Mouse (Mus musculus): ENCODE results near the gene Tm9sf3.

The Tm9sf3 gene

GRCm38 (mm10) chr19:41262712-41263629, 826 bp downstream of the Tm9sf3 start:
- DNase-seq (ENCODE audit: low spot score in 2 of 2): peak; percentile 73 to 74

GRCm38 (mm10) chr19:41260736-41261135, 3.1 kb downstream of the Tm9sf3 start:
- no peak for DNase-seq (ENCODE audit: low spot score in 2 of 2)

- DNase-seq (ENCODE audit: low spot score in 2 of 2): no peak
Observed at GRCm38 (mm10) chr19:41259256-41259655, 4.5 kb downstream of the Tm9sf3 start.

GRCm38 (mm10) chr19:41258707-41259106, 5.1 kb downstream of the Tm9sf3 start:
- peak; percentile 42 to 77 for DNase-seq (ENCODE audit: low spot score in 2 of 2)

- DNase-seq (ENCODE audit: low spot score in 2 of 2): no peak
Observed at GRCm38 (mm10) chr19:41254584-41254983, 9.2 kb downstream of the Tm9sf3 start.

GRCm38 (mm10) chr19:41248968-41249367, 14.8 kb downstream of the Tm9sf3 start:
- DNase-seq (ENCODE audit: low spot score in 2 of 2): no peak

GRCm38 (mm10) chr19:41248271-41248670, 15.5 kb downstream of the Tm9sf3 start:
- DNase-seq (ENCODE audit: low spot score in 2 of 2): no peak

- DNase-seq (ENCODE audit: low spot score in 2 of 2): no peak
Observed at GRCm38 (mm10) chr19:41246271-41246670, 17.5 kb downstream of the Tm9sf3 start.

- DNase-seq (ENCODE audit: low spot score in 2 of 2): peak; percentile 47 to 75
Observed at GRCm38 (mm10) chr19:41244581-41244980, 19.2 kb downstream of the Tm9sf3 start.

GRCm38 (mm10) chr19:41241997-41242396, 21.8 kb downstream of the Tm9sf3 start:
- DNase-seq (ENCODE audit: low spot score in 2 of 2): no peak

- DNase-seq (ENCODE audit: low spot score in 2 of 2): no peak
Observed at GRCm38 (mm10) chr19:41233698-41234097, 30.1 kb downstream of the Tm9sf3 start.

GRCm38 (mm10) chr19:41208326-41208725, 55.5 kb downstream of the Tm9sf3 start:
- no peak for DNase-seq (ENCODE audit: low spot score in 2 of 2)

GRCm38 (mm10) chr19:41206811-41207344, 56.9 kb downstream of the Tm9sf3 start, which contains the start of gene Tll2:
TSS of gene Tll2 (minus strand) at chr19:41206835.
- peak in 1 of 2 experiments; percentile 45 for DNase-seq (ENCODE audit: low spot score in 2 of 2)

GRCm38 (mm10) chr19:41206041-41206810, 57.6 kb downstream of the Tm9sf3 start:
- DNase-seq (ENCODE audit: low spot score in 2 of 2): no peak

- DNase-seq (ENCODE audit: low spot score in 2 of 2): no peak
Observed at GRCm38 (mm10) chr19:41204159-41205081, 59.4 kb downstream of the Tm9sf3 start.

- DNase-seq (ENCODE audit: low spot score in 2 of 2): no peak
Observed at GRCm38 (mm10) chr19:41197606-41198005, 66.2 kb downstream of the Tm9sf3 start.

GRCm38 (mm10) chr19:41193379-41193778, 70.4 kb downstream of the Tm9sf3 start:
- DNase-seq (ENCODE audit: low spot score in 2 of 2): no peak

- DNase-seq (ENCODE audit: low spot score in 2 of 2): no peak
Observed at GRCm38 (mm10) chr19:41192953-41193352, 70.8 kb downstream of the Tm9sf3 start.

- no peak for DNase-seq (ENCODE audit: low spot score in 2 of 2)
Observed at GRCm38 (mm10) chr19:41191724-41192123, 72.1 kb downstream of the Tm9sf3 start.

- no peak for DNase-seq (ENCODE audit: low spot score in 2 of 2)
Observed at GRCm38 (mm10) chr19:41190876-41191434, 72.8 kb downstream of the Tm9sf3 start.

GRCm38 (mm10) chr19:41177331-41177730, 86.5 kb downstream of the Tm9sf3 start:
- DNase-seq (ENCODE audit: low spot score in 2 of 2): no peak
